Mouse (Mus musculus) heart, postnatal 0 days (tissue): ENCODE measurements at regions not wholly inside any gene's neighbourhood (a gene's known extent, or its start where the extent isn't known, plus 50 kb on each side); places are given as distances from the start of the nearest gene placed in this dataset.

ENCODE experiments used
- CTCF ChIP-seq: IDR thresholded peaks from 2 replicates; pipeline ENCODE4 v1.5.1; 2016; ENCODE audit warnings: antibody characterized with exemption, control low read depth, low read depth
- EP300 ChIP-seq: IDR thresholded peaks from 2 replicates; pipeline ENCODE4 v1.6.1; 2016; ENCODE audit warnings: antibody characterized with exemption, low read depth

GRCm38 (mm10) chr13:102586215-102586614, 107.1 kb upstream of the Cd180 start:
- TF ChIP-seq EP300, result no peak
- no peak for TF ChIP-seq CTCF
